Mouse (Mus musculus): ENCODE measurements around the gene Uckl1. TPM values are rescaled to one million over a fixed set of nuclear protein-coding genes. Genes with fewer than 3 reads are reported as not detected.

The Uckl1 gene
- total RNA-seq, 1 experiment from 2014 or later, result 68.8 TPM

DNA sequence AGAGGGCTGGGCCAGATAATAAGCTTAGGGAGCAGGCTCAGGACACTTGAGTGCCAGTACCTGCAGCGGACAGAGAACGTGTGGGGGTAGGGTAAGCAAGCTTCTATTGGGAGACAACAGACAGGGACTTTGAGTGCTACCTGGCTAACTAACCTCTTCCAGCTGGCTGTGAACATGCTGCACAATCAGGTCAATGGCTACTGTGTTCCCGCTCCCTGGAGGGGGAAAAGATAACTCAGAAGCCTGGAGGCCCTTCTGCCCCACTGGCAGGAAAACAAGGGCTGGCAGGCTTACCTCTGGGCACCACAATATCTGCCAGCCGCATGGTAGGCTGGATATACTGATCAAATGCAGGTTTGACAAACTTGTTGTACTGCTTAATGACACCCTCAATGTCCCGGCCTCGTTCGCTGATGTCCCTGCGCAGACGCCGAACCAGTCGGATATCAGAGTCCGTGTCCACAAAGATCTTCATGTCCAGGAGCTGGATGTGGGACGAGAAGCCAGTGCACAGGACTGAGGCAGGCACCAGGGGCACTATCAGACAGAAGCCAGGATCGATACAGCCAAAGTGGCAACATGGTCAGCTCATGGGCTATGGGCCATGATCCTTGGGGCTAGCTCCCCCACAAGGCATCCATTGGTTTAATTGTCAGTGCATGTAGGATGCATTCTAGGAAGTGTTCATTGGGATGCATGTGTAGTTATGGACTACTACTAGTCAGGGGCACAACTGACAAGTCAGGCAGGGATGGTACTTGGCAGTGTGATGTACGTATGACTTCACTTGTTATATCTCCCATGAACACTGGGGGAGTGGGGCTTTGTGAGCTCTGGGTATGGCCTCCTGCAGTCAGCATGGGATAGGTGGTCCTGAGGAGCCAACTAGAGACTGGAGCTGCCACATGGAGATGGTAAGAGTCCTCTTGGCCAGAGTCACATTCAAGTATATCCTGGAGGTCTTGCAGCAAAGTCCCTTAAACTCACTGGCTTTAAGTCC, 11.5 kb downstream of the Uckl1 start:
- peak; percentile 3 for DNase-seq

GRCm38 (mm10) chr2:181571941-181572670, 12.6 kb downstream of the Uckl1 start:
- peak; percentile 2 for DNase-seq

GRCm38 (mm10) chr2:181570921-181571595, 13.6 kb downstream of the Uckl1 start:
- peak; percentile 4 for DNase-seq

GRCm38 (mm10) chr2:181570375-181570774, 14.3 kb downstream of the Uckl1 start:
- DNase-seq, result peak; percentile 4

GRCm38 (mm10) chr2:181569856-181570255, 14.8 kb downstream of the Uckl1 start:
- DNase-seq, result no peak

- peak; percentile 70 for DNase-seq
Observed at GRCm38 (mm10) chr2:181568272-181569008, 16.3 kb downstream of the Uckl1 start.

GRCm38 (mm10) chr2:181567338-181567737, 17.4 kb downstream of the Uckl1 start:
- DNase-seq, result no peak

DNA sequence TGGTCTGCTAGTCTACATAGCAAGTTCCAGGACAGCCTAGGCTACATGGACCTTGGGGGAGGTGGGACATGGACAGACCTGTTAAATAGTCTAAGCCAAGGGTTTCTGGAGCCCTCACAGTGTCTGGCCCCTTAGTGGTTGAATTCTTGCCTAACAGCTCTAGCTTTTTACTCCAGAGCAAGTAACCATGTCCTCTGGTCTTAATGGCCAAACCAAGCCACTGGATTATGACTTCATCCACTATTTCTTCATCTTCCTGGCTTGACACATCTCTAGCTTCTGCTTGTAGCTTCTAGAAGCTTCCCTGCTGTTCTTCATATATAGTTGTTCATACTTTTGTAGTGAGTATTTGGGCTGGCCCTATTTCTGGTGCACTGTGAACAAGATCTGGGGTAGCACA, 30.9 kb downstream of the Uckl1 start:
- DNase-seq, result no peak

DNA sequence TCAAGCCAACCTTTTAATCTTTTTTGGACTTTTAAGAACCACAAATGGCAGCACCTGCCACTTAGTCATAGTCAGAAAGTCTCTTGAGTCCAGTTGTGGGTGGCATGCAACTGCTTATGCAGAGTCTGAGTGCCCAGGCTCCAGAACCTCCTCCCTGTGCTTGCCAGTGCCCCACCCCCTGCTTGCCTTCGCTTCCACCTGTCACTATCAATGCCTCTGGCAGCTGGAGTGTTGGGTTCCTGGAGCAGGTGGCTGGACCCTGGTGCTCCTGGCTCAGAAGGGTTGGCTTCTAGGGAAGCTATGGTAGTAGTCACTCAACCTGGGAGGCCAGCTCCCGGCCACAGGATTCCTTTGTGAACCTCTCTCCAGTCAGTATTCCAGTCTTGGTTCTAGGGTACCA, 34.5 kb downstream of the Uckl1 start:
- no peak for DNase-seq

GRCm38 (mm10) chr2:181548682-181549081, 36.0 kb downstream of the Uckl1 start:
- no peak for DNase-seq

- no peak for DNase-seq
Observed at GRCm38 (mm10) chr2:181548227-181548626, 36.5 kb downstream of the Uckl1 start.

DNA sequence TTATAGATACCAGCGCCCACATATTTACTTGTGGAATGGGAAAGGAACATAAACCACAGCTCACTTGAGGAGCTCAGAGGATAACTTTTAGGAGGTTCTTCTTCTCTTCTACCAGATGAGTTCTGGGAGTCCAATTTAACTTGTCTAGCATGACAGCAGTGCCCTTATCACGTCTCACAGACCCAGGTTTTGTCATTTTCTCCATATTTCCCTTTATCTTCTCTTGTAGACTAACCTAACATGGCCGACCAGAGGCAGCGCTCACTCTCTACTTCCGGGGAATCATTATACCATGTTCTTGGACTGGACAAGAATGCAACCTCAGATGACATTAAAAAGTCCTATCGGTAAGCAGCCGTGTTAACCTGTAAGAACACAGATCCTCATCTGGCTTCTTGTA, 38.5 kb downstream of the Uckl1 start:
- no peak for DNase-seq

DNA sequence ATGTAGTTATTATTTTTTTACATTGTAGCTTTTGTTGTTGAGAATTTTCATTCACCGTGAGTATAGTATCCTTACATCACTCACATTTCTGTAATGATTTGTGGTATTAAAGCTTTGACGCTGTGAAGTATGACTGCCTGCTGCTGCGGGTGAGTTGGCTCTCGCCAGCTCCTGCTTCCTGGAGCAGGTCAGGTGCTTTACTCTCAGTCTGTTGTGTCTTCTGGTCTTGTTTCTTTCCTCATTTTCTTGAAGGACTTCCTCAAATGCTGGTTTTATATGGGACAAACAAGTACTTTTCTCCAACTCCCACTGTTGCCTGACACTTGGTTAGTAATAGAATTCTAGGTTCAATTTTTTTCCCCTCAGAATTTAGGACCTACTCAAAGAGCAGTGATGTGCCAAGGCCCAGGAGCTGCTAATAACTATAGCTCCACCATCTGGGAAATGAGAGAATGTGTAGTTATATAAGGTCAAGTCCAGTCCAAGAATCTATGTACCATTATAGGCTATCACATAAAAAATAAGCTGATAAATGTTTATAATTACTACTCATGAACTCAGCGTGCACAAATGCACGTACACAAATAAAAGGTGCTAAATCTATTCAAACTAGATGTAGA, 42.8 kb downstream of the Uckl1 start:
- no peak for DNase-seq

DNA sequence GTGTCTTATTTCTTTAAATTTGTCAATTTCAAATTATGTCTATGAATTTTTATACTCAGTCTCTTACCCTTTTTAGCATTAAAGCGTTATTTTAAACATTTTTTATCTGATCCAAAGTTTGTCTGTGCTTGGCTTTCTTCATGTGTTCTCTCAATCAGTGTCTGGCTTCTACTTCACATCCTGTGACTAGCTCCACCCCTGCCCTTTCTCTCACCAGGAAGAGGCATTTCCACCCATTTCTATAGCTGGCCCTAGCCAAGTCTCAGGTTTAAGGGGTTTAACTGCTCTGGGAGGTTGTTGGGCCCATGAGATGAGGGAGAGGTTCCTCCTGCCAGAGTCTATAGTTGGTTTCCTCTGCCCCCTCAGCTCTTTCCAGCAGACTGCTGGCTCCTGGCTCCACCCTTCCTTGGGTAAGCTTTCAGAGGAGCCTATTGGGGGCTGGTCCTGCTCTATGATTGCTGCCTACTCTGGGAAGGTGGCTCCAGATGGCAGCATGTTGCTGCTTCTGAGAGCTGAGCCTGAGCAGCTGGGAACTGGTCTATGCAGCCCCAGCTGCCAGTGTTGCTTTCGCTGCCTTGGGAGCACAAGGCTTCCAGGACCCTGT, 47.1 kb downstream of the Uckl1 start:
- no peak for DNase-seq

DNA sequence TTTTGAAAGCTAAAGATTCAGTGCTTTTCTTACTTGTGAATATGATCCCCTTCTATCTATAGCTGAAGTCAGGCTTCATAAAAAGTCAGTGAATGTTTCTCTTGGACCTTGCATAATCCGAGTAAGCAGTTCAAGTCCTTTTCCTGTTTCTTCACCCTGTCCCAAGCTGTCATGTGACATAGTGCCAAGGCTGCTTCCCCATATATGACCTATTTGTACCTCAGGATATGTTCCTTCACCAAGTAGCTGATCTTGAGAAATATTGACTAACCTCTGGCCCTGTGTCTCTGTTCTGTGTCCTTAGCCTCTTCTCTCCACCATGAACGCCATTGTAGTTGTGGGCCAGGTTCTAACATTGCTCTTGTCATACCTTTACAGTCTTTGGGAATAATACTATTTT, 48.3 kb downstream of the Uckl1 start:
- DNase-seq, result no peak

- DNase-seq, result no peak
Observed at GRCm38 (mm10) chr2:181532589-181532988, 52.1 kb downstream of the Uckl1 start.

GRCm38 (mm10) chr2:181529076-181529475, 55.6 kb downstream of the Uckl1 start:
- DNase-seq, result no peak

- DNase-seq, result no peak
Observed at GRCm38 (mm10) chr2:181525526-181525925, 59.2 kb downstream of the Uckl1 start.

DNA sequence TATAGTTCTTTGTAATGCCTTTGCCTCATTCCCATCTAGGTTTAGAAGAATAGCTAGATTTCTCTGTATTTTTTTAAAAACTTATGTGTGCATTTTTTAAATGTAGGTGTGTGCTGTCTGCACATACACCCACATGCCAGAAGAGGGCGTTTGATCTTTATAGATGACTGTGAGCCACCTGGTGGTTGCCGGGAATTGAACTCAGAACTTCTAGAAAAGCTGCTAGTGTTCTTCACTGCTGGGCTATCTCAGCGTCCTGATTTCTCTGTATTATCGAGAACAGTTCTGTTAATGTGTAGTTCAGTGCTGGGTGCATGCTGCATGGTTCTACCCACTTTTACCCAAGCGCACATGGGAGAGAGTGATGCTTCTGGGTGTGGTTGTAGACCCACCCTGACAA, 61.9 kb downstream of the Uckl1 start:
- DNase-seq, result peak; percentile 50

- DNase-seq, result no peak
Observed at GRCm38 (mm10) chr2:181521491-181521890, 63.2 kb downstream of the Uckl1 start.

GRCm38 (mm10) chr2:181520936-181521227, 63.8 kb downstream of the Uckl1 start:
- DNase-seq, result no peak
